Mouse (Mus musculus) megakaryocyte, embryonic 14.5 days (primary cell): ENCODE measurements around the gene Aifm2. TPM values are rescaled to one million over a fixed set of nuclear protein-coding genes. Genes with fewer than 3 reads are reported as not detected.

ENCODE experiments used
- H3K27me3 ChIP-seq: replicated peaks from 2 replicates; pipeline ENCODE3; 2012; ENCODE audit warnings: inconsistent platforms
- H3K36me3 ChIP-seq: replicated peaks from 2 replicates; pipeline ENCODE3; 2012; ENCODE audit warnings: low read length, inconsistent platforms, mixed read lengths
- H3K4me1 ChIP-seq: 2 replicates; pipeline ENCODE4 v1.6.1; 2012; ENCODE audit warnings: inconsistent platforms
- H3K4me3 ChIP-seq: replicated peaks from 2 replicates; pipeline ENCODE3; 2012; ENCODE audit warnings: moderate library complexity, mild to moderate bottlenecking, inconsistent platforms
- H3K9me3 ChIP-seq: 2 replicates; pipeline ENCODE4 v1.6.1; 2012; ENCODE audit warnings: inconsistent platforms
- FLI1 ChIP-seq: IDR thresholded peaks from 2 replicates; pipeline ENCODE4 v1.6.1; 2012; ENCODE audit warnings: low read length, inconsistent platforms, mixed read lengths
- GATA1 ChIP-seq: IDR thresholded peaks from 3 replicates; pipeline ENCODE4 v1.6.1; 2012; ENCODE audit warnings: mixed read lengths, low read length, inconsistent platforms, borderline replicate concordance
- polyA plus RNA-seq: library from polyadenylated mRNA; stranded (reverse); fragments of >175 nt; gene quantifications from 2 replicates; pipeline ENCODE4 v1.2.3, GENCODE M21; 2012; ENCODE audit warnings: low replicate concordance; ENCODE audit not compliant: insufficient read depth

The Aifm2 gene
- polyA plus RNA-seq, 1 experiment = 4.5 TPM

DNA sequence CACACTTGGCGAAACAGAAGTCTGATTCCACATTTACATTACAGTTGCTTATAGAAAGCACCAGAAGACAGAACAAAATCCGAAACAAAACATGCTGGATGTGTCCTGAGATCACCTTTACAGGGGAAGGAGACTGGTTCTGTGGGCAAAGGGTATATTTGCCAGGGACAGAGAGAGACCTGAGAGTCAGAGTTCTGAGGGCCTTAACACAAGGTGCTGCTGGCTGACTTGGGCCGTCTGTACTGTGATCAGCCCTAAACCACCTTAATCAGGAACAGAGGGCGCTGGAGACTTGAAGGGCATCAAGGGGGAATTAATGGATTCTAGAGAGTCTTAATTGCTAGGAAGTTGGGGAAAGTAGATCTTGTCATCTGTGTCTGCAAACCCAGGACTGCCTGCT, 21.5 kb upstream of the Aifm2 start:
- Histone ChIP-seq H3K9me3 (no peaks in the 10 kb centered on the region), H3K36me3 (peaks cover 67% of the 10 kb centered on the region)
- TF ChIP-seq GATA1 (no peak), FLI1 (no peak)

DNA sequence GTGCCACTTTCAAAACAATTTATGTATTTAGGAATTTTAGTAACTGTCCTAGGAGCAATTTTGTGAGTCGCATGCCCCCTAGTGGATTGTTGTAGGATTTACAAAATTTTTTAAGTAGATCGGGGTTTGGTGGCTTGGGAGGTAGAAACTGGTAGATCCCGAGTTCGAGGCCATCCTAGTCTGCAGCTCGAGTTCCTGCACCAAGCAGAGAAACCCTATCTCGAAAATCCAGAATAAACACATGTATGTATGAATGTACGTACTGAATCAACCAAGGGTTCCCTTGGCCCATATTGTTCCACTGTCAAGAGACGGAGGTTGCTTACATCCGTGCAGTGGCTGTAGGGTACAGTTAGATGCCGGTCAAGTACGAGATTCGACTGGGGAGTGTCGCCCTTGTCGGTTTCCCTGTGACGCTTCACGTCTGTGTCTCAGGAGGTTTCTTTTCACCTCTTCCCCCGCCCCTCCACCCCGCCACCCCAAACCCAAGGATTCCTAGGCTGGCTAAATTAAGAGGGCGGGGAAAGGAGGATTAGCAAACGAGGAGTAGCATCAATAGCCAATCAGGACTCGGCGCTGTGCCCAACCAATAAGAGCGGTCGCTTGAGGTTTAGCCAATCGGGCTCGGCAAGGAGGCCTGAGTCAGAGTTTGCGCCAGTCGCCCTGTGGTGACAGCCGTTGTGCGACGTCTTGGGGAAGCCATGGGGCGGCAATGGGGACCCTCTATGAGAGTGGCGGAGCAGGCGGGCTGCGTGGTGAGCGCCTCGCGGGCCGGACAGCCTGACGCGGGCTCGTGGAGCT, 20.0 kb upstream of the Aifm2 start, which contains the start of gene Tysnd1:
TSS of gene Tysnd1 (plus strand) at position 645 of the 801 bp plus-strand sequence.
- H3K27me3 ChIP-seq = no peaks in the 10 kb centered on the region
- H3K9me3 ChIP-seq = no peaks in the 10 kb centered on the region
- peaks cover 37% of the 10 kb centered on the region for H3K4me1 ChIP-seq
- peak within 1 kb of the TSS; percentile 93 for H3K4me3 ChIP-seq
- peaks cover 67% of the 10 kb centered on the region for H3K36me3 ChIP-seq
- no peak for TF ChIP-seq GATA1
- no peak for TF ChIP-seq FLI1

More for the DNA sequence above, 21.5 kb upstream of the Aifm2 start:
- Histone ChIP-seq H3K4me1 (peaks cover 27% of the 10 kb centered on the region), H3K4me3 (no peak overlapping the region), H3K27me3 (no peaks in the 10 kb centered on the region)

DNA sequence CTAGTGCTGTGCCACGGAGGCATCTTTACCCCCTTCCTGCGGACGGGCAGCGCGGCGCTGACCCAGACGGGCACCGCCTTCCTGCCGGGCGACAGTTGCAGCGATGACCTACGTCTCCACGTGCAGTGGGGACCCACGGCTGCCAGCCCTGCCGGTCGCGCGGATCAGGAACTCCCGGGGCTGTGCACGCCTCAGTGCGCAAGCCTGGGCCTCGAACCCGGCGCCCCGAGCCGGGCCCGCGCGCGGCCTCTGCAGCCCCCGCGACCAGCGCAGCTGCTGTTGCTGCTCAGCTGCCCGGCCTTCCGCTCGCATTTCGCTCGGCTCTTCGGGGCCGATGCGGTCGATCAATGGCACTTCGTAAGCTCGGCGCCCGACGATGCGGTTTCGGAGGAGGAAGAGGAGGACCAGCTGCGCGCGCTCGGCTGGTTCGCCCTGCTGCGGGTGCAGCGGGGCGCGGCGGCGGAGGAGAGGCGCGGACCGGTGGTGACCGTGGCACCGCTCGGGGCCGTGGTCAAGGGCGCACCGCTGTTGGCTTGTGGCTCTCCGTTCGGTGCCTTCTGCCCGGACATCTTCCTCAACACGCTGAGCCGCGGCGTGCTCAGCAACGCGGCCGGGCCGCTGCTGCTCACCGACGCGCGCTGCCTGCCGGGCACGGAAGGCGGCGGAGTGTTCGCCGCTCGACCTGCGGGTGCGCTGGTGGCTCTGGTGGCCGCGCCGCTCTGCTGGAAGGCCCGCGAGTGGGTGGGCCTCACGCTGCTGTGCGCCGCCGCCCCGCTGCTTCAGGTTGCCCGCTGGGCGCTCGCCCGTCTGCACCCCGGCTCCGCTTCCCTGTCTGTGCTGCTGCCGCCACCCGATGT, 19.1 kb upstream of the Aifm2 start:
- Histone ChIP-seq H3K27me3 (no peaks in the 10 kb centered on the region), H3K4me3 (peak overlapping the region; percentile 93), H3K36me3 (peaks cover 63% of the 10 kb centered on the region), H3K4me1 (peaks cover 37% of the 10 kb centered on the region), H3K9me3 (no peaks in the 10 kb centered on the region)
- TF ChIP-seq GATA1 = no peak
- no peak for TF ChIP-seq FLI1

DNA sequence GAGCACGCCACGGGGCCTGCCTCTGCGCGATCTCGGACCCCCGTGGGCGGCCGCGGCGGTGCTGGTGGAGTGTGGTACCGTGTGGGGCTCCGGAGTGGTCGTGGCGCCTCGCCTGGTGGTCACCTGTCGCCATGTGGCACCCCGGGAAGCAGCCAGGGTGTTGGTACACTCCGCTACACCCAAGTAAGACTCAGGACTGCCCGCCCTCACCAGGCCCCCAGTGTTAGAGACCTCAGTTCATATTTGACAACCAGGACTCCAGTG, 18.6 kb upstream of the Aifm2 start:
- TF ChIP-seq FLI1 = no peak
- no peak for TF ChIP-seq GATA1
- Histone ChIP-seq H3K9me3 (no peaks in the 10 kb centered on the region), H3K27me3 (no peaks in the 10 kb centered on the region), H3K4me3 (peak overlapping the region; percentile 93), H3K4me1 (peaks cover 37% of the 10 kb centered on the region), H3K36me3 (peaks cover 62% of the 10 kb centered on the region)

DNA sequence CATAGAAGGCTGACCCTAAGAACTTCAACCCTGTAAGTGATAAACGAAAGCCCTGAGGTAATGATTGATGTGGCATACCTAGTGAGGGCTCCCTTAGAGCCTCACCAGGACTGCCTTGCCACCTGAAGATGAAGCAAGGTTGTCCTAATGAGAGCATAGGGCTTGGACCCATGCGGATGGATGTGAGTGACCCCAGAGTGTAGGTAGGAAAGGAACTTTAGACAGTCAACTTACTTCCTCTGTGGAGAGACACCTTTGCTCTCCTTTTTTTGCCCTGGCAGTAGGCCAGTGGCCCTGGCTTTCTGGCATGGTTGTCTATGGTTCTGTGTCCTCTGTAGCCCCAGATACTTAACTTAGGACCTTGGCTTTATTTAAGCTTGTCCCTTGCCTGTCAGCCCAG, 18.0 kb upstream of the Aifm2 start:
- Histone ChIP-seq H3K4me1 (peaks cover 37% of the 10 kb centered on the region), H3K9me3 (no peaks in the 10 kb centered on the region), H3K27me3 (no peaks in the 10 kb centered on the region), H3K36me3 (peaks cover 62% of the 10 kb centered on the region), H3K4me3 (peak overlapping the region; percentile 93)
- no peak for TF ChIP-seq GATA1
- TF ChIP-seq FLI1 = no peak

DNA sequence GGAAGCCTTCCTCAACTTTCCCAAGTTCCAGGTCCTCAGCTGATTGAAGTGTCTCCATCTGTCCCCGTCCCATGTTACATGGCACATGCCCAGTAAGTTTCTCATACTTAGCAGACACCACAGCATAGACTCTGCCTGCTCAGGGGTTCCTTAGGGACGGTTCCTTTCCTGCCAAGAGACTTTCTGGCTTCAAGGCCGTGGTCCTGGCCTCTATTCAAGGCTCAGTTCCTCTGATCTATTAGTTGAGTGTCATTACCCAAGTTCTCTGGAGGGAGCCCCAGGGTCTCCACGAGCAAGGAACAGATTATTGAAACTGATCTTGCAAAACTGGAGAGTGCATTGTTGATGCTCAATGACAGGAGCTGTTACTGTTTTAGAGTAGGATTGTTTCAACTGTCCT, 10.4 kb upstream of the Aifm2 start:
- Histone ChIP-seq H3K4me3 (no peak overlapping the region), H3K4me1 (peaks cover 12% of the 10 kb centered on the region), H3K9me3 (no peaks in the 10 kb centered on the region), H3K36me3 (peaks cover 48% of the 10 kb centered on the region), H3K27me3 (no peaks in the 10 kb centered on the region)
- no peak for TF ChIP-seq FLI1
- TF ChIP-seq GATA1 = no peak

DNA sequence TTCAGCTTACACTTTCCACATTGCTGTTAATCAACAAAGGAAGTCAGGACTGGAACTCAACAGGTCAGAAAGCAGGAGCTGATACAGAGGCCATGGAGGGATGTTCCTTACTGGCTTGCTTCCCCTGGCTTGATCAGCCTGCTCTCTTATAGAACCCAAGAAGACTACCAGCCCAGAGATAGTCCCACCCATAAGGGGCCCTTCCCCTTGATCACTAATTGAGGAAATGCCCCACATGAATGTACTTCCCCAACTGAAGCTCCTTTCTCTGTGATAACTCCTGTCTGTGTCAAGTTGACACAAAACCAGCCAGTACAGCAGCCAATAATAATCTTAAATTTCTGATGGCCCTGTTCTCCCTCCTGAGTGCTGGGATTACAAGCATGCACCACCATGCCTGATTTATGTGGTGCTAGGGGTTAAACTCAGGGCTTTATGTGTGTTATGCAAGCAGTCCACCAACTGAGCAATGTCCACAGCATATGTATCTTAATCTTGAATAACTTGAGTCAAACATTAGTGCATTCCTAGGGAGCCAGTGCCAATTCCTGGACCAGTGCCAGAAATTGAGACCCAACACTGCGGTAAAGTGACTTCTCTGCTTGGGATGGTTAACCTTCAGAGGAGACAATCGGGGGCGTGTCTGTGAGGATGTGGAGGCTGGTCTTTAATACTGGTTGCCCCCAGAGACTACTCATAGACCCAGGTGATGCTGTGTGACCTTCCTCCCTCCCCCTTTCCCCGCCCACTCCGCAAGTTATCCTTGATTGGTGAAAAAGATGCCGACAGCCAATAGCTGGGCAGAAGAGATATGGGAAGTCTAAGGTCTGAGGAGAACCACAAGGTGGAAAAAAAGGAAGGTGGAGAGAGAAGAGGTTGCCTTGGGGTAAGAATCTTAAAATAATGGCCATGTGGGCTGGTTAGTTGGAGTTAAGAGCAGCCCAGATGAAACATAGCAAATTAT, 8.4 kb upstream of the Aifm2 start:
- Histone ChIP-seq H3K9me3 (0 out of 2 replicates have a peak, but pooled peaks cover 5% of the 10 kb centered on the region), H3K4me1 (peaks cover 12% of the 10 kb centered on the region), H3K27me3 (peaks cover 8% of the 10 kb centered on the region), H3K36me3 (peaks cover 32% of the 10 kb centered on the region), H3K4me3 (no peak overlapping the region)
- TF ChIP-seq FLI1 (no peak), GATA1 (no peak)

DNA sequence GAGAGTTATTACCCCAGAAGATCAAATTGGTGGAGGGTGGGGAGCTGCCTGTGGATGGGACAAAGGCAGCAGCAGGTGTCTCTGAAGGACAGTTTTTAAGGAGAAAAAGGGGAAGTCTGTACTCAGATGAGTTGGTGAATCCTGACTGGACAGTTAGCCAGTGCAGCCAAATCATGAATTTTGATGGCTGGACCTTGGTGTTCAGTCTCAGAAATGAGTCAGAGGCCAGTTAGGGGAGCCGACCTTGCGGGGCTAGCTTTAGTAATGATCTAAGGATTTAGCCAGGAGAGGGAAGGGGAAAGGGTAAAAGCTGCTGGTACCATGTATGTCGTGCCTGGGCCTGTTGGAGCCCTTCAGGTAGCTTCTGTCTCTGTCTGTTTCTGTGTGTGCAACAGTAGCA, 1.5 kb upstream of the Aifm2 start:
- Histone ChIP-seq H3K27me3 (peaks cover 14% of the 10 kb centered on the region), H3K36me3 (no peaks in the 10 kb centered on the region), H3K4me3 (no peak overlapping the region), H3K9me3 (peaks cover 12% of the 10 kb centered on the region), H3K4me1 (peaks cover 25% of the 10 kb centered on the region)
- TF ChIP-seq FLI1 (no peak), GATA1 (no peak)

DNA sequence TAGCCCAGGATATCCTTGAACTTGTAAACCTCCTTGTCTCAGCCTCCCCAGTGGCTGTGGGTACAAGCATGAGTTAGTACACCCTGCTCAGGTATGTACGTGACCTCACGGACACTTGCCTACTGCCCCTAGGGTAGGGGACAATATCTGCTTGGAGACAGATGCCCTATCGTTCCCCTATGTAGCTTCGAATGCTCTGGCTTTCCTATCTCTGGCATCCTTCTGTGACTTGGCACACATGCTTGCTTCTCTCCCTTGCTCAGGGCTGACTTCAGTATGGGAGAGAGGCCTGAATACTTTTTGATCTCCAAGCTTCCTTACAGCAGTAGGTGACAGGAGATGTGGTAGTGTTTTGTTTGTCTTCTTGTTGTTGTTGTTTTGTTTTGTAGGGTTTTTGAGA, 917 bp upstream of the Aifm2 start:
- Histone ChIP-seq H3K36me3 (no peaks in the 10 kb centered on the region), H3K4me1 (peaks cover 25% of the 10 kb centered on the region), H3K4me3 (no peak overlapping the region), H3K27me3 (peaks cover 14% of the 10 kb centered on the region), H3K9me3 (peaks cover 12% of the 10 kb centered on the region)
- TF ChIP-seq FLI1 (no peak), GATA1 (no peak)

DNA sequence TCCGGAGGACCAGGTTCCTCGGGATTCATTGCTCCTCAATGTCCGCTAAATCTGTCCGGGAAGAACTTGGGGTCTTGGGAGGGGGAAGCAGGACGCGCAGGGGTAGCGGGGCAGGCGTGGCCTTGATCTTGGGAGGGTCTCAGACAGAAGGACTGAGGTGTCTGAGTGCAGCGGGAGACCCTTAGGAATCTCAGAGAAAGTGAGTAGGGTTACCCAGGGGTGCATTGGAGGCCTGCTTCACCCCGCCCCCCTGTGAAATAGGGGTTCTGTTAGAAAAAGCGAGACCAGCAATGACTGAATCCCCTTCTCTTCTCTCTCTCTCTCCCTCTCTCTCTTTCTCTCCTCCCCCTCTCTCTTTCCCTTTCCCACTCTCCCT, 387 bp downstream of the Aifm2 start:
- peaks cover 25% of the 10 kb centered on the region for H3K4me1 ChIP-seq
- no peak for TF ChIP-seq FLI1
- TF ChIP-seq GATA1 = no peak
- peaks cover 14% of the 10 kb centered on the region for H3K27me3 ChIP-seq
- no peaks in the 10 kb centered on the region for H3K36me3 ChIP-seq
- H3K9me3 ChIP-seq = peaks cover 12% of the 10 kb centered on the region
- H3K4me3 ChIP-seq = peak overlapping the region; percentile 94
